Mouse (Mus musculus) liver, embryonic 11.5 days (tissue): ENCODE data around the gene Gm10277. TPM values are rescaled to one million over a fixed set of nuclear protein-coding genes. Genes with fewer than 3 reads are reported as not detected.

Experiments
- ATAC-seq: fragments of 200-750 bp; cut with Nextera tagmentation; replicated peaks from 2 replicates; pipeline ENCODE4 v1.8.0; 2017; ENCODE audit warnings: moderate number of reproducible peaks, mild to moderate bottlenecking, moderate TSS enrichment, moderate library complexity; ENCODE audit not compliant: low FRiP score
- DNase-seq: peaks from one replicate; pipeline ENCODE4 v3.0.0-alpha.2; 2017; ENCODE audit warnings: low spot score
- H3K27ac ChIP-seq: fragments of 300-500 bp; sonication (generic); 2 replicates; pipeline ENCODE4 v1.5.1; 2014; ENCODE audit warnings: mild to moderate bottlenecking, low read depth, low read length, control low read depth
- H3K27me3 ChIP-seq: fragments of 300-500 bp; sonication (generic); replicated peaks from 2 replicates; pipeline ENCODE4 v1.6.1; 2014; ENCODE audit warnings: low read length, mixed read lengths; ENCODE audit not compliant: control insufficient read depth, insufficient read depth
- H3K36me3 ChIP-seq: fragments of 300-500 bp; sonication (generic); 2 replicates; pipeline ENCODE4 v1.6.1; 2014; ENCODE audit warnings: mild to moderate bottlenecking, low read length, moderate library complexity, mixed read lengths; ENCODE audit not compliant: control insufficient read depth, insufficient read depth
- H3K4me1 ChIP-seq: fragments of 300-500 bp; sonication (generic); replicated peaks from 2 replicates; pipeline ENCODE4 v1.6.1; 2014; ENCODE audit warnings: low read length, mixed read lengths; ENCODE audit not compliant: control insufficient read depth, insufficient read depth
- H3K4me2 ChIP-seq: fragments of 300-500 bp; sonication (generic); 2 replicates; pipeline ENCODE4 v1.6.1; 2014; ENCODE audit warnings: mild to moderate bottlenecking, control low read depth, moderate library complexity
- H3K4me3 ChIP-seq: fragments of 300-500 bp; sonication (generic); 2 replicates; pipeline ENCODE4 v1.5.1; 2014; ENCODE audit warnings: low read depth, low read length, control low read depth
- H3K9ac ChIP-seq: fragments of 300-500 bp; sonication (generic); 2 replicates; pipeline ENCODE4 v1.6.1; 2014; ENCODE audit warnings: low read depth, low read length, control low read depth
- H3K9me3 ChIP-seq: fragments of 300-500 bp; sonication (generic); 2 replicates; pipeline ENCODE4 v1.6.1; 2016; ENCODE audit warnings: low read length, inconsistent platforms, mixed read lengths; ENCODE audit not compliant: control insufficient read depth
- WGBS: fragments of 180-500 bp; shearing (Covaris S2); extraction: QIAGEN DNeasy Blood & Tissue Kit; methylation state at CpG from one replicate; pipeline ENCODE4 v1.1.7; 2014; 5-methylcytosine and 5-hydroxymethylcytosine counted together
- polyA plus RNA-seq: library from polyadenylated mRNA; unstranded; fragments of >200 nt; fragmentation: Nextera tagmentation; extraction: Ambion mirVana; gene quantifications from 2 replicates; pipeline ENCODE4 v1.2.1, GENCODE M21; 2014

Gene Gm10277
- 1.5 and 2.0 TPM in 2 replicates for polyA plus RNA-seq

GRCm38 (mm10) chr11:77787707-77788106, at the start of gene Gm10277:
Gm10277 (minus strand) TSS chr11:77787747.
- Histone ChIP-seq H3K4me2 (no peak within 1 kb of the TSS), H3K9ac (peak within 1 kb of the TSS; percentile 35; the same call in 1 of the 2 replicates), H3K36me3 (0 out of 2 replicates have a peak, but pooled peaks cover 3% of the 10 kb centered on the region), H3K9me3 (no peaks in the 10 kb centered on the region), H3K4me3 (no peak within 1 kb of the TSS), H3K27me3 (no peaks in the 10 kb centered on the region), H3K4me1 (peaks cover 88% of the 10 kb centered on the region), H3K27ac (peak within 1 kb of the TSS; percentile 98; the same call in 1 of the 2 replicates)
- DNase-seq (no peak), ATAC-seq (no peak)
- 56% methylated on average over 5 of the region's 5 CpGs for WGBS

GRCm38 (mm10) chr11:77836751-77837150, 49.2 kb upstream of the Gm10277 start:
- ATAC-seq: no peak
- no peaks in the 10 kb centered on the region for H3K9me3 ChIP-seq
- H3K36me3 ChIP-seq: peaks cover 36% of the 10 kb centered on the region
- no peak overlapping the region for H3K27ac ChIP-seq
- H3K4me3 ChIP-seq: no peak overlapping the region
- no peaks in the 10 kb centered on the region for H3K27me3 ChIP-seq
- no peak for DNase-seq
- H3K4me1 ChIP-seq: no peaks in the 10 kb centered on the region
- no peak overlapping the region for H3K4me2 ChIP-seq
- 74% methylated on average over 4 of the region's 4 CpGs for WGBS
- no peak overlapping the region for H3K9ac ChIP-seq

- WGBS: 82% methylated on average over 5 of the region's 5 CpGs
- peaks cover 32% of the 10 kb centered on the region for H3K36me3 ChIP-seq
- ATAC-seq: no peak
Measured at GRCm38 (mm10) chr11:77836290-77836689, 48.7 kb upstream of the Gm10277 start.

GRCm38 (mm10) chr11:77835109-77835508, 47.6 kb upstream of the Gm10277 start:
- no peak overlapping the region for H3K4me2 ChIP-seq
- no peaks in the 10 kb centered on the region for H3K27me3 ChIP-seq
- ATAC-seq (no peak), DNase-seq (no peak)
- 80% methylated on average over 3 of the region's 3 CpGs for WGBS
- no peaks in the 10 kb centered on the region for H3K9me3 ChIP-seq
- H3K27ac ChIP-seq: no peak overlapping the region
- H3K4me3 ChIP-seq: no peak overlapping the region
- peaks cover 22% of the 10 kb centered on the region for H3K36me3 ChIP-seq
- H3K4me1 ChIP-seq: no peaks in the 10 kb centered on the region
- no peak overlapping the region for H3K9ac ChIP-seq

More at GRCm38 (mm10) chr11:77836290-77836689, 48.7 kb upstream of the Gm10277 start:
- Histone ChIP-seq H3K4me3 (no peak overlapping the region), H3K9ac (no peak overlapping the region), H3K27me3 (no peaks in the 10 kb centered on the region), H3K27ac (no peak overlapping the region), H3K4me2 (no peak overlapping the region), H3K9me3 (no peaks in the 10 kb centered on the region), H3K4me1 (no peaks in the 10 kb centered on the region)
- no peak for DNase-seq

DNA sequence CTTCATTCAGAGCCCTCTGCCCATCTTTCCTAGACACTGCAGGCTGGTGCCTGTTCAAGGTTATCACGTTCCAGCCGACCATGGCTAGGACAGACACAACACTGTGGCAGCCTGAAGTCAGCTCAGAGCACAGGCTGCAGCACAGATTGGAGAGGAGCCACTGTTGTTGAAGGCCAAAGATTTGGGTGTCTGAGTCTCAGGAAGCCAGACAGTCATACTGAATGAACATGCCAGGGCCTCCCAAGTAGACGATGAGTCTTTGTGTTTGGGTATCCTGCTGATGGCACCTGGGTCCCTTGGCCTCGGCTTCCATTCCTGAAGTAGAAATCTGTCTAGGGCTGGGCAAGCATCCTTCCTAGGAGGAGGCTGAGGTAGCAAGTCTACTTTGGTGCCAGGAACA, 45.0 kb upstream of the Gm10277 start:
- DNase-seq (no peak), ATAC-seq (no peak)
- no peaks in the 10 kb centered on the region for H3K4me1 ChIP-seq
- no peaks in the 10 kb centered on the region for H3K9me3 ChIP-seq
- no peak overlapping the region for H3K27ac ChIP-seq
- H3K9ac ChIP-seq: no peak overlapping the region
- H3K4me3 ChIP-seq: no peak overlapping the region
- H3K4me2 ChIP-seq: no peak overlapping the region
- peaks cover 42% of the 10 kb centered on the region for H3K36me3 ChIP-seq
- 87% methylated on average over 4 of the region's 4 CpGs for WGBS
- no peaks in the 10 kb centered on the region for H3K27me3 ChIP-seq

GRCm38 (mm10) chr11:77830875-77831274, 43.3 kb upstream of the Gm10277 start:
- Histone ChIP-seq H3K36me3 (peaks cover 41% of the 10 kb centered on the region), H3K27ac (no peak overlapping the region)
- 71% methylated on average over 7 of the region's 7 CpGs for WGBS

DNA sequence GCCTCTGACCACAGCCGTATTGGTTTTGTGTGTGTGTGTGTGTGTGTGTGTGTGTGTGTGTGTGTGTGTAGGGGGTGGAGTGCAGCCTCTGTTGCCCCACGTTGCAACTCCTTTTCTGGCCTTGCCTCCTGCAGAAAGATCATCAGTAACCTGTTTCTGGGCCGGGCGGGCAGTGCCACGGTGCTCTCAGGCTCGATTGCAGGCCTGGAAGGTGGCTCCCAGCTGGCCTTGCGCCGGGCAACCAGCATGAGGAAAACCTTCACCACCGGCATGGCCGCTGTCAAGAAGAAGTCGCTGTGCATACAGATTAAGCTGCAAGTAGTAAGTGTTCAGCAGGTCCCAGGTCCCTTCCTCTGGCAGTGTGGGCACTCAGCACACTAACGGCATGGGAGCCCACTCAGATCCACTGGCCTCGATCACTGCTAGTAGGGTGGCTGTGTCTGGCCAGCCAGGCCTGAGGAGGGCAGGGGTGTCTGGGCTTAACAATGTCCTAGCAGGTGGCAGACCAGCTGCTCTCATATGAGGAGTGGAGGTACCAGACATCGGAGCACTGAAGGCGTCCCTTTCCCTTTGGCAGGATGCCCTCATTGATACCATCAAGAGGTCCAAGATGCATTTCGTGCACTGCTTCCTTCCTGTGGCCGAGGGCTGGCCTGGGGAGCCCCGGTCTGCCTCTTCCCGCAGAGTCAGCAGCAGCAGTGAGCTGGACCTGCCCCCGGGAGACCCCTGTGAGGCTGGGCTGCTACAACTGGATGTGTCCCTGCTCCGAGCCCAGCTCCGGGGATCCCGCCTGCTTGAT, 41.7 kb upstream of the Gm10277 start:
- Histone ChIP-seq H3K27ac (no peak overlapping the region), H3K36me3 (peaks cover 40% of the 10 kb centered on the region), H3K9ac (no peak overlapping the region), H3K27me3 (no peaks in the 10 kb centered on the region), H3K9me3 (no peaks in the 10 kb centered on the region), H3K4me2 (no peak overlapping the region), H3K4me3 (no peak overlapping the region), H3K4me1 (no peaks in the 10 kb centered on the region)
- no peak for DNase-seq
- 82% methylated on average over 23 of the region's 23 CpGs for WGBS
- no peak for ATAC-seq

More at GRCm38 (mm10) chr11:77830875-77831274, 43.3 kb upstream of the Gm10277 start:
- Histone ChIP-seq H3K4me3 (no peak overlapping the region), H3K4me2 (no peak overlapping the region), H3K9me3 (no peaks in the 10 kb centered on the region), H3K27me3 (no peaks in the 10 kb centered on the region), H3K4me1 (no peaks in the 10 kb centered on the region), H3K9ac (no peak overlapping the region)
- no peak for ATAC-seq
- DNase-seq: no peak

DNA sequence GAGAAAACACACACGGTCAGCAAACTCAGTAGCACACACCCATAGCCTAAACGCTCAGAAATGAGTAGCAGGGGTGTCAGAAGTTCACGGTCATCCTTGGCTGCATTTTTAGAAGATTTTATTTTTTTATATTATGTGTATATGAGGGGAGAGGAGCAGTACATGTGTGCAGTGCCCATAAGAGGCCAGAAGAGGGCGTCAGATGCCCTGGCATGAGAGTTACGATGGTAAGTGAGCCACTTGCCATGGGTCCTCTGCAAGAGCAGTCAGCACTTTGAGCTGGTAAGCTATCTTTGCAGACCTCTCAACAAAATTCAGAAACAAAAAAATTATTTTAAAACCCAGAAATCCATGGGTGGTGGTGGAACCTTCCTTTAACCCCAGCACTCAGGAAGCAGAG, 40.6 kb upstream of the Gm10277 start:
- Histone ChIP-seq H3K4me3 (no peak overlapping the region), H3K4me2 (no peak overlapping the region), H3K36me3 (peaks cover 40% of the 10 kb centered on the region), H3K9me3 (no peaks in the 10 kb centered on the region), H3K4me1 (no peaks in the 10 kb centered on the region), H3K27ac (no peak overlapping the region), H3K9ac (no peak overlapping the region), H3K27me3 (no peaks in the 10 kb centered on the region)
- ATAC-seq: no peak
- DNase-seq: no peak
- 91% methylated on average over 5 of the region's 5 CpGs for WGBS
